Mouse (Mus musculus) left cerebral cortex, adult 8-10 months (tissue): Measurements from ENCODE around the gene Hrh2. TPM values are rescaled to one million over a fixed set of nuclear protein-coding genes. Genes with fewer than 3 reads are reported as not detected.
A peak's percentile ranks its signal among the peaks of the same experiment; 100 is the strongest.

Experiments
- DNase-seq, 2 experiments: peaks; one replicate each; pipeline ENCODE4 v3.0.0; 2022; ENCODE audit warnings: low spot score in 2 of 2
- total RNA-seq, 4 experiments: library from RNA; stranded (reverse); gene quantifications; 2 replicates each; pipeline ENCODE4 v1.2.4; 2022

The Hrh2 gene
- total RNA-seq, 4 experiments from 2014 or later, result 11.3 to 14.7 (median 12.2) TPM

DNA sequence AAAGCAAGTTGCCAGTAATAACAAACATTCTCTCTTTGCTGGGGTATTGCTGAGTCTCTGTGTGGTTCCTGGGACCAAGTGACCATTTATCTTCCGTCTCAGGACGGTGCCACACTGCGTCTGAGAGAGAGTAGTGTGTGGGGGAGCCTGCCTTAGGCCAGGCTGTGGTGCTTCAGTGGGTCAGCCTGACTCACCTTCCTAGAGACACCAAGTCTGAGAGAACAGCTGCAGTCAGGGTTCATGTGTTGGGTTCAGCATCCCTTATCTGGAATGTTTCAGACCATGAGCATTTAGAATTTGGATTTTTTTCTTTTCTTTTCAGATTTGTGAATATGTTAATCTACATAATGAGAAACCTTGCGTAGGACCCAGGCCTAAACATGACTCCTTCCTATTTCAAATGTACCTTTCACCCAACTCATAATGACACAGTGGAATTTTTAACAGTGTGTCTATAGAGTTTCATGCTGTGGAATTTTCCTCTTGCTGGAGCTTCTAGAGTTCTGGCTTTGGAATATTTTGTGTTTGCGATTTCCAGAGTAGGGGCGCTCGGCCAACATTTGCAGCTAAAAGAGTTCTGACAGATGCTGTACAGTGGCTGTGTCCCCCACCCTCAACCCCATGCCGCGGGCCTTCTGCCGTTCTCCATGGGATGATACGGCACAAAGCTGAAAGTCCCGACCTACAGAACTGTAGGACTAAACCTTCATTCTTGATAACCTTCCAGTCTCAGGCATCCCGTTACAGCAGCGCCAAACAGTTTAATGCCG is 71.0 kb downstream of the Hrh2 start:
- DNase-seq, result no peak

- DNase-seq, result no peak
These were observed 71.7 kb downstream of the Hrh2 start for GRCm38 (mm10) chr13:54263641-54264040.

GRCm38 (mm10) chr13:54266472-54266871 is 74.5 kb downstream of the Hrh2 start:
- peak in 1 of 2 experiments; percentile 46 for DNase-seq

- DNase-seq, result no peak
These were observed 77.2 kb downstream of the Hrh2 start for GRCm38 (mm10) chr13:54269087-54269486.

GRCm38 (mm10) chr13:54269628-54270027 is 77.7 kb downstream of the Hrh2 start:
- DNase-seq, result peak in 1 of 2 experiments; percentile 88

GRCm38 (mm10) chr13:54272076-54272475 is 80.1 kb downstream of the Hrh2 start:
- no peak for DNase-seq

DNA sequence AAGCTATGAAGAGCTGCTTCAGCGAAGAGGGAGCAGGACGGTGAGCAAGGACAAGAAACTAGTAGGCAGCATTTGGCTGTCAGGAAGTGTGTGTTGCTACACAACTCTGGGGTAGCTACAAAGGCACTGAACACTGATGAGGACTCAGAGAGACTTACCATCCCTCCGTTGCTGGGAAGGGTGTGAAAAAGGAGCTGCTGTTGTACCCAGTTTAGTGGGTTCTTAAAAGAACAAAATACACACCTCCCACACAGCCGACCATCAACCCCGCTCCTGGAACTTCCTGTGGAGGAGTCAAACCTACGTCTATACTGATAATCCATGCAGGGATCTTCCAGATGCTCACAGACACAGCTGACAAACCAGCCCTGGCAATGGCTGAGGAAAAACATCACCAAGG is 85.5 kb downstream of the Hrh2 start:
- peak in 1 of 2 experiments; percentile 78 for DNase-seq

DNA sequence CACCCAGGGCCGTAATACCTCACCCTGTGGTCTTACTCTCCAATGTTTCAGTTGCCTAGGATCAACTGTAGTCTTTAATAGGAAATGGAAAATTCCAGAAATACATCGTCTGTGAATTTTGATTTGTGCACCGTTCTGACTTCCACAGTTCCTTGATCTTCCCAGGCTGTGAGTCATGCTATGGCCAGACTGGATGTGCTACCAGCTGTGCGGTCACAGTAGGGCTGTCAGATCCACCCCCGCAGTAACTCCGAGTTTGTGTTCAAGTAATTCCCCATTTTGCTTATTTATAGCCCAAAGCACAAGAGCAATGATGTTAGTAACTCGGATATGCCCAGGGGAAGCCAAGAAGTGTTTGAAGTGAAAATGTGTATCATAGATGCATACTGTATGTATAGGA is 88.4 kb downstream of the Hrh2 start:
- DNase-seq, result no peak

- no peak for DNase-seq
These were observed 89.2 kb downstream of the Hrh2 start for GRCm38 (mm10) chr13:54281149-54281548.

DNA sequence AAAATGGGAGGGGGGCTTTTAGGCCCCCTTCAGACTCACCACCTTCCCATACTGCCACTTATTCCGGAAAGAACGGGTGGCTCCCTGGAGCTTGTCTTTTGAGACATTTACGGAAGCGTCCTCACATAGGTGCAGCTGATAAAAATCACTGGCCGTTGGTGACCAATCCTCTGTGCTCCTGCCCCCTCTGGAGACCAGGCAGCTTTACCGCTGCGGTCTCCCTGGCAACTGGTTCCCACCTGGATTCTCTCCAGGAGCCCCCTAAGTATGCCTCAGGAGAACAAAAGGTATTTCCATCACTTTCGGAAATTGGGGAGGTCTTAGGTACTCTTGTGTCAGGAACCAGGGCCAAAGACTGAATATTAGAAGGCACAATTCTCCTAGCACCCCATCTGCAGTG is 89.7 kb downstream of the Hrh2 start:
- no peak for DNase-seq

GRCm38 (mm10) chr13:54282149-54282860 is 90.4 kb downstream of the Hrh2 start:
- no peak for DNase-seq

DNA sequence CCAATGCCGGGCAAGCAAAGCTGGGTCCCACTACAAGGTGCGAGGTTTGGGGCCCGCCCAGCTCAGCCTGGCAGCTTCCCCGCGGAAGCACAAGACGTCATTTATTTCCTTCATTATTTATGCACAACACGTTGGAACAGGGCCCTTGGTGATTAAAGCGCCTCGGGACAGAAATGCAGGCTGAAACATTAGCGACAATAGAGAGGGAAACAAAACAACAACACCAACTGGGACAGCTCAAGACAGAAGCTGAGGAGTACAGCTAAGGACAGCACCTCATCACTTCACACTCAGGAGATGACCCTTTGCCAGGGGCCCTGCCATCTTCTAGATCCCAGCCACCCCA is 90.9 kb downstream of the Hrh2 start:
- DNase-seq, result no peak

Other genes with a start within 250 kb of the Hrh2 start
- 10 to 100 TPM; 76.3 to 87.6 (median 80.8) TPM for gene Drd1, start 136.4 kb upstream of the Hrh2 start, total RNA-seq
- 10 to 100 TPM; 51.0 to 53.6 (median 52.0) TPM for gene Sfxn1, start 120.3 kb upstream of the Hrh2 start, total RNA-seq
- gene Cplx2, start 179.2 kb downstream of the Hrh2 start, total RNA-seq, result 100 to 1,000 TPM; 781 to 858 (median 827) TPM